Mouse (Mus musculus) heart, postnatal 0 days (tissue): ENCODE measurements around the gene Wbp1l. TPM values are rescaled to one million over a fixed set of nuclear protein-coding genes. Genes with fewer than 3 reads are reported as not detected.

Source experiments
- ATAC-seq: fragments of 200-750 bp; cut with Nextera tagmentation; 2 replicates; pipeline ENCODE4 v1.8.0; 2017; ENCODE audit warnings: low read depth, moderate number of reproducible peaks, moderate library complexity; ENCODE audit not compliant: insufficient read depth
- DNase-seq: peaks from one replicate; pipeline ENCODE4 v3.0.0-alpha.2; 2016; ENCODE audit warnings: low spot score
- H3K27ac ChIP-seq: fragments of 300-500 bp; sonication (generic); 2 replicates; pipeline ENCODE4 v1.5.1; 2014; ENCODE audit warnings: low read depth, mild to moderate bottlenecking
- H3K27me3 ChIP-seq: fragments of 300-500 bp; sonication (generic); 2 replicates; pipeline ENCODE4 v1.6.1; 2014; ENCODE audit warnings: low read length, mixed read lengths; ENCODE audit not compliant: control insufficient read depth, insufficient read depth
- H3K36me3 ChIP-seq: fragments of 300-500 bp; sonication (generic); replicated peaks from 2 replicates; pipeline ENCODE4 v1.6.1; 2014; ENCODE audit warnings: low read length, mixed read lengths; ENCODE audit not compliant: control insufficient read depth, insufficient read depth
- H3K4me1 ChIP-seq: fragments of 300-500 bp; sonication (generic); 2 replicates; pipeline ENCODE4 v1.6.1; 2014; ENCODE audit warnings: antibody characterized with exemption; ENCODE audit not compliant: control insufficient read depth, insufficient read depth
- H3K4me2 ChIP-seq: fragments of 300-500 bp; sonication (generic); 2 replicates; pipeline ENCODE4 v1.6.1; 2014; ENCODE audit warnings: low read depth, mild to moderate bottlenecking, low read length, moderate library complexity
- H3K4me3 ChIP-seq: fragments of 300-500 bp; sonication (generic); 2 replicates; pipeline ENCODE4 v1.5.1; 2014; ENCODE audit warnings: low read depth, low read length
- H3K9ac ChIP-seq: fragments of 300-500 bp; sonication (generic); replicated peaks from 2 replicates; pipeline ENCODE4 v1.6.1; 2014; ENCODE audit warnings: low read depth, low read length, mixed read lengths
- H3K9me3 ChIP-seq: fragments of 300-500 bp; sonication (generic); replicated peaks from 2 replicates; pipeline ENCODE4 v1.6.1; 2016; ENCODE audit warnings: low read length; ENCODE audit not compliant: control insufficient read depth
- CTCF ChIP-seq: IDR thresholded peaks from 2 replicates; pipeline ENCODE4 v1.5.1; 2016; ENCODE audit warnings: antibody characterized with exemption, control low read depth, low read depth
- EP300 ChIP-seq: IDR thresholded peaks from 2 replicates; pipeline ENCODE4 v1.6.1; 2016; ENCODE audit warnings: antibody characterized with exemption, low read depth
- WGBS: fragments of 180-500 bp; shearing (Covaris S2); extraction: QIAGEN DNeasy Blood & Tissue Kit; methylation state at CpG from one replicate; pipeline ENCODE4 v1.1.7; 2014; 5-methylcytosine and 5-hydroxymethylcytosine counted together
- polyA plus RNA-seq: library from polyadenylated mRNA; unstranded; fragments of >200 nt; fragmentation: Nextera tagmentation; extraction: Ambion mirVana; gene quantifications from 2 replicates; pipeline ENCODE4 v1.2.1, GENCODE M21; 2015
- total RNA-seq: library from RNA; depleted of rRNA; stranded (reverse); fragments of >200 nt; gene quantifications from 2 replicates; pipeline ENCODE4 v1.2.3, GENCODE M21; 2014; ENCODE audit warnings: low replicate concordance

The Wbp1l gene
- total and polyA plus RNA-seq, 2 experiments from 2014 or later = 36.4 to 89.7 TPM

GRCm38 (mm10) chr19:46600371-46600770, 1.5 kb downstream of the Wbp1l start:
- ATAC-seq = no peak
- Histone ChIP-seq H3K9me3 (no peaks in the 10 kb centered on the region), H3K4me1 (peaks cover 3% of the 10 kb centered on the region; the same call in 1 of the 2 replicates), H3K9ac (no peak overlapping the region), H3K36me3 (0 out of 2 replicates have a peak, but pooled peaks cover 3% of the 10 kb centered on the region), H3K4me2 (peak overlapping the region; percentile 96), H3K4me3 (peak overlapping the region; percentile 99; the same call in 1 of the 2 replicates), H3K27ac (no peak overlapping the region), H3K27me3 (no peaks in the 10 kb centered on the region)
- WGBS = 59% methylated on average over 4 of the region's 4 CpGs
- no peak for TF ChIP-seq CTCF
- no peak for TF ChIP-seq EP300
- DNase-seq = no peak

GRCm38 (mm10) chr19:46601491-46601890, 2.6 kb downstream of the Wbp1l start:
- H3K4me1 ChIP-seq = peaks cover 3% of the 10 kb centered on the region; the same call in 1 of the 2 replicates
- 67% methylated on average over 14 of the region's 14 CpGs for WGBS
- no peak for TF ChIP-seq CTCF
- no peak for TF ChIP-seq EP300
- H3K4me2 ChIP-seq = no peak overlapping the region
- DNase-seq (no peak), ATAC-seq (no peak)
- no peak overlapping the region for H3K9ac ChIP-seq
- H3K27ac ChIP-seq = no peak overlapping the region
- H3K9me3 ChIP-seq = no peaks in the 10 kb centered on the region
- H3K36me3 ChIP-seq = peaks cover 12% of the 10 kb centered on the region; the same call in 1 of the 2 replicates
- no peaks in the 10 kb centered on the region for H3K27me3 ChIP-seq
- no peak overlapping the region for H3K4me3 ChIP-seq

- 74% methylated on average over 4 of the region's 4 CpGs for WGBS
These were observed 3.5 kb downstream of the Wbp1l start for GRCm38 (mm10) chr19:46602406-46602805.

GRCm38 (mm10) chr19:46606718-46607117, 7.8 kb downstream of the Wbp1l start:
- Histone ChIP-seq H3K9me3 (no peaks in the 10 kb centered on the region), H3K4me1 (peaks cover 6% of the 10 kb centered on the region; the same call in 1 of the 2 replicates), H3K36me3 (peaks cover 27% of the 10 kb centered on the region; the same call in 1 of the 2 replicates), H3K9ac (no peak overlapping the region), H3K27ac (no peak overlapping the region), H3K4me2 (no peak overlapping the region), H3K27me3 (no peaks in the 10 kb centered on the region), H3K4me3 (no peak overlapping the region)
- DNase-seq = no peak
- TF ChIP-seq EP300 (no peak), CTCF (no peak)
- ATAC-seq = no peak
- 87% methylated on average over 13 of the region's 13 CpGs for whole genome bisulfite sequencing

More at GRCm38 (mm10) chr19:46602406-46602805, 3.5 kb downstream of the Wbp1l start:
- H3K36me3 ChIP-seq = peaks cover 19% of the 10 kb centered on the region; the same call in 1 of the 2 replicates
- H3K9me3 ChIP-seq = no peaks in the 10 kb centered on the region
- H3K9ac ChIP-seq = no peak overlapping the region
- TF ChIP-seq EP300 (no peak), CTCF (no peak)
- ATAC-seq (no peak), DNase-seq (no peak)
- no peak overlapping the region for H3K4me2 ChIP-seq
- H3K27ac ChIP-seq = no peak overlapping the region
- H3K27me3 ChIP-seq = no peaks in the 10 kb centered on the region
- H3K4me3 ChIP-seq = no peak overlapping the region
- peaks cover 3% of the 10 kb centered on the region; the same call in 1 of the 2 replicates for H3K4me1 ChIP-seq

- no peak overlapping the region for H3K9ac ChIP-seq
- no peaks in the 10 kb centered on the region for H3K9me3 ChIP-seq
- ATAC-seq (peak; percentile 53; the same call in 1 of the 2 replicates), DNase-seq (peak; percentile 55)
- H3K4me3 ChIP-seq = no peak overlapping the region
- TF ChIP-seq EP300 (no peak), CTCF (peak; percentile 74)
- H3K27ac ChIP-seq = no peak overlapping the region
- H3K4me1 ChIP-seq = peaks cover 6% of the 10 kb centered on the region; the same call in 1 of the 2 replicates
- WGBS = 30% methylated on average over 7 of the region's 7 CpGs
- H3K27me3 ChIP-seq = no peaks in the 10 kb centered on the region
- H3K4me2 ChIP-seq = no peak overlapping the region
- peaks cover 27% of the 10 kb centered on the region; the same call in 1 of the 2 replicates for H3K36me3 ChIP-seq
These were observed 8.5 kb downstream of the Wbp1l start for GRCm38 (mm10) chr19:46607424-46607823.

- H3K4me1 ChIP-seq = peaks cover 6% of the 10 kb centered on the region; the same call in 1 of the 2 replicates
- TF ChIP-seq EP300 (no peak), CTCF (no peak)
- no peak overlapping the region for H3K4me2 ChIP-seq
- H3K9me3 ChIP-seq = no peaks in the 10 kb centered on the region
- no peak for ATAC-seq
- H3K27ac ChIP-seq = no peak overlapping the region
- no peaks in the 10 kb centered on the region for H3K27me3 ChIP-seq
- 94% methylated on average over 7 of the region's 7 CpGs for WGBS
- H3K36me3 ChIP-seq = peaks cover 27% of the 10 kb centered on the region; the same call in 1 of the 2 replicates
- DNase-seq = no peak
- no peak overlapping the region for H3K4me3 ChIP-seq
- no peak overlapping the region for H3K9ac ChIP-seq
These were observed 9.3 kb downstream of the Wbp1l start for GRCm38 (mm10) chr19:46608158-46608557.
